Mouse (Mus musculus): ENCODE results near the gene Brsk2.
A peak's percentile ranks its signal among the peaks of the same experiment; 100 is the strongest.
"Not testable (repeated sequence)": the region's sequence is repeated elsewhere in the genome, so short reads cannot be mapped to it uniquely, and the experiment has no call there.

Gene Brsk2

DNA sequence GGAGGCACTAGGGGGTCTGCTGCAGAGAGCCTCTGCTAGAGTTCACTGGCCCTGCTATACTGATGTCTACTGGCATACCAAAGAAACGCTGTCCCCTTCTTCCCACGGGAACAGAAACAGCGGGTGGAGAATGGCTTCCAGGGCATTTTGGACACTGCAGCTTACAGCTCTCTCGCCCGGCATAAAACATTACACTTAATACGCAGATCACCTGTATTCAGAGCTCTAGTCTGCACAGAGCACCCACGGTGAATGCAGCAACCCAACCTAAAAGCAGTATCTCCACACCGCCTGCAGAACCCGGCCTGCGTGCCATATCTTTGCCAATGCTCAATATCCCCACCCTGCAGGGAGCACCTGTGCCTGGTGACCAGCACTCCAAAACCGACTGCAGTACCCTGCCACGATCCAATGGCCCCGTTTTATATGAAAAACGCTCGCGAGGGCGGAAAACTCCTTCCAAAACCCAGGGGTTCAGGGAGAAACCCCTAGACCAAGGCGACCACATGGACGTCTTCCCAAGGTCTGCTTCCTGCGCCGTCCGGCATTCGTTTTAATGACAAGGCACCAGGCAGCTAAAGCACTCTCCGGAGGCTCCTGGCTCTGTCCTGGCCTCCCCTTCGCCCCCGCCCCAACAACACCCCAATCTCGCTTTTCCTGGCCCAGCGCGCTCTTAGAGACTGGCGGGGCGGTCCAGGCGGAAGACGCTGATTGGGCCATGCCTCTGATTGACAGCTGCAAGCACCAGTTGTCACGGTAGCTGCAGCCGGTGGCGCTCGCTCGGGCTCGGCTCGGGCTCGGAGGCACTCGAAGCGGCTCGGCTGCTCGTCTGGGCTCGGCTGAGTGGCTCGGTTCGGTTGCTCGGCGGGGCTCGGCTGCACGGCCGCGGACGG, at the start of gene Brsk2:
Brsk2 (plus strand) TSS at position 846 of the 893 bp plus-strand sequence.
- DNase-seq (ENCODE audit: low read depth, low spot score), result peak; percentile 92

DNA sequence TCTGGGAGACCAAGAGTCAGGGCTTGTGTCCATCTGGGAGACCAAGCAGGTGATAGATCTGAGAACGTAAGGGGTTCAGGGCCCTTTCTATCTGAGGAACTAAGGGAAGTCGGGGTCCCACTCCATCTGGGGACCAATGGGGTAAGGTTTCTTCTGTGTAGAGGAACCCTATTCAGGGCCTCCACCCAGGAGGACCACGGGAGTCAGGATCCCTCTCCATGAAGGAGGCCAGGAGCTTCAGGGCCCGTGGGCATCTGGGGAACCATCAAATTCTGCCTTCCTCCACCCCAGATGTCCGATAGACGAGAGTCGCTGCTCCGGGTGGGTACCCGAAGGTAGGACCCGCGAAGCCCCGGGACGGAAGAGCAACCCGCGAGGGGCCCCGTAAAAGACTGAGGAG, 47.7 kb upstream of the Brsk2 start:
- DNase-seq (ENCODE audit: low read depth, low spot score), result no peak

DNA sequence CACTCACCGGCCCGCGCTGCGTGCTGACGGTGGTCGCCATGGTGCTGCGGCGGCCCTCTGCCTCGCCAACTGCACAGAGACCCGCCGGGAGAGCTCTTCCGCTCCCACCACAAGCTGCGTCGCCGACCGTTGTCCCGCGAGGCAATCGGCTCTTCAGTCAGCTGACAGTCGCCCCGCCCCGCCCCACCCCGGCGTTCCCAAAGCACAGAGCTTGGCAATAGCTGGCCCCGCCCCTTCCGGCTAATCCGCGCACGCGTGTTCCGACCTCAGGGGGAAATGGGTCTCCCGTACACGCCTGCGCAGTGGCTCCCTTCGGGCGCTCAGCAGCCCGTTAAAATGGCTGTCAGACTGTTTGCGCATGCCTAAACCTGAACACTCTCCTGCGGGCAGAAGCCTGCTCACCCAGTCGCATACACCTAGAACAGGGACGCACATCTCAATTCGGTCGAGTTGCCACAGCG, 47.3 kb upstream of the Brsk2 start:
- peak; percentile 97 for DNase-seq (ENCODE audit: low read depth, low spot score)

DNA sequence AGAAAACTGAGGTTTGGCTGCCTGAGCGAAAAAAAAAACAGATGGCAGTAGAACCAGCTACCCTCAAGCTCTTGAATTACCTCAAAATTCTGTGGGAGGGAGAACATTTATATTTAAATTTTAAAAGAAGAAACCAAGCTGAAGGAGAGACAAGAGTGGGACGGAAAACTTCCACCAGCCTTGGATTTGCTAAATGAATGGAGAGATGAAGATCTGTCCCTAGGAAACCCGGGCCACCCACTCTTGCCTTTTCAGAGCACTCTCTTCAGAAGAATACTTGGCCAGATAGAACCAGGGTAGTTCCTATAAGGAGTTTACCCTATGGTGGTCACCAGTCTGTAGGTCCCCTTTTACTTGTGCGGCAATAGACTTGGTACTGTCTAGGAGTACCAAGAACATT, 46.8 kb upstream of the Brsk2 start:
- DNase-seq (ENCODE audit: low read depth, low spot score), result peak; percentile 84

DNA sequence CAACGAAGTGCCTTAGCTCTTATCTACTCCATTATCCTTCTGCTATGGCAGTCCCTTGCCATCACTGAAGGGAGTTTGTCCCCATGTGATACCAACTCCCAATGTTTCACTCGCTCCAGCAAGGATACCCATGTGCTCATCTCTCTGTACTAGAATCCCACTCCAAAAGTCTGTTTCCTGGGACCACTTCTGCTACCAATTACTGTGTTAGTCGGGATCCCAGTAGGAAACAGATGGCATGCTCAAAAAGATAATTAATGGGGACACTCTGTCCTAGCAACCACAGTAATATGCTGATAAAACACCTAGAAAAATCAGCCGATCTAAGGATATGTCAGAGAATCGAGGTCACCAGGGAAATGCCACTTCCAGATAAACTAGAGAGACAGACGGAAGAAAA, 41.0 kb upstream of the Brsk2 start:
- no peak for DNase-seq (ENCODE audit: low read depth, low spot score)

DNA sequence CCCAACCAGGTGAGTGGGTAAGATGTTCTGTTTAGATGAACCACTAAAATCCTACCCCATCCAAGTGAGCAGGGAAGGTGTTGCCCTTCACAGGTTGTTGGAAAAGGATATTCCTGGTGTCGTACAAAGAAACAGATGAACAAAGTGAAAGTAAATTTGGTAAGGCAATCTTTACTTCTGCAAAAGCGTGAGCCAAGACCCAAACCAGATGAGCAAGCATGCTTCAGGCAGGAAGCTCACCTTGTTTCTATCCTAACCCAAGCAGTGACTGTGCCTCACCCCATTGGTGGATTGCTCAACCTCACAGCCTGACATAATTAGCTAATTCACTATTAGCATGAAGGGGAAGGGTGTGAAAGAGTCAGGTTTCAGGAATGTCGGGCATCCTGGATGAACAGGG, 38.2 kb upstream of the Brsk2 start:
- no peak for DNase-seq (ENCODE audit: low read depth, low spot score)

DNA sequence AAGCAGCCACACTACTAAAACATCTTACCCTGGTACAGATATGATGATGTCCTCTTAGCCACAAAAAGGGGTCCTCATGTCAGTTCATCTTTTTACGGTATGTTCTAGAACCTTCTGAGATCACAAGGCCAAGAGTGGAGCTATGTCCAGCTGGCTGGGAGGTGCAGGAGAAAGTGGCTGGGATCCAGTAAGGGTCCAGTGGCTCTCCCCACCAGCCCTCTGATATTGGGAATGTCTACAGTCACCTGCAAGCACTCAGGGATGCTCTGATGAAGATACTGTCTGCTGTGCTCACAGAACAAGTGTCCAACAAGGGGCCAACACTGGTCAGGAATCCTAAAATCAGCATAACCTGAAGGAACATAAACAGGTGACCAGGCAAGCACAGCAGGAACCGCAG, 31.1 kb upstream of the Brsk2 start, which contains the start of gene Tollip:
Tollip (minus strand) TSS at position 101 of the 400 bp plus-strand sequence.
- DNase-seq (ENCODE audit: low read depth, low spot score), result no peak

DNA sequence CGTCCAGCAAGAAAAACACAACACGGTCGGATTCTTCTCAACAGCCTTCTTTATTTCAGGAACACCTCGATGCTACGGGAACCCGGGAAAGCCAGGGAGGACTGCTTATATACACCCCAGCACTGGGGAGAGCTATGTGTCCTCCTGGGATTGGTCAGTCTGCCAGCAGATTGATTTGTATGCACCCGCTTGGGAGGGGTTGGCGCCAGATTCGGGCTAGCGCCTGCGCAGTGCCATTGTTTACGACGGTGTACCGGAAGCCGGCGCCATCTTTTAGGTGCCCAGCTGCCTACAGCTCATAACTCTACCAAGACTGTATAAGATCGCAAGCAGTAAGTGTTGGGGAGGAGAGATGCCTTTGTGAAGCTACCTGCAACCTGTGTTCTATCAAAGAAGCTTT, 25.4 kb upstream of the Brsk2 start:
- DNase-seq (ENCODE audit: low read depth, low spot score), result not testable (repeated sequence)

DNA sequence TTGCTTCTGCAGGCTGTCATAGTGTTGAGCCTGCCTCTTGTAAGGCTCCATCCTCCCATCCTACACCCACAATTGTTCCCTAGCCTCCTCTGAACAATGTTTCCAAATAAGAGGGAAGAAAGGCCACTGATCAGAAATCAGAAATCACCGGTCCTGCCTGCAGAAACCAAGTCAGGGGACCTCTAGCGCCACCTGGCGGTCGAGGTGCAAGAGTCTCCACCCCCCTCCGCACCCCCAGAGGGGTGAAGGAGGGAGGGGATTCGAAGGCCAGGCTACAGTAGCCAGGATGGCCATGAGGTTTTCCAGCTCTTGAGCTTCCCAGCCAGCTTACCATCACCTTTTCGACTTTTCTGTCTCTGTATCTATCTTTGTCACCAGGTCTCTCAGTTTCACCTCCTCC, 24.6 kb upstream of the Brsk2 start:
- peak; percentile 27 for DNase-seq (ENCODE audit: low read depth, low spot score)

DNA sequence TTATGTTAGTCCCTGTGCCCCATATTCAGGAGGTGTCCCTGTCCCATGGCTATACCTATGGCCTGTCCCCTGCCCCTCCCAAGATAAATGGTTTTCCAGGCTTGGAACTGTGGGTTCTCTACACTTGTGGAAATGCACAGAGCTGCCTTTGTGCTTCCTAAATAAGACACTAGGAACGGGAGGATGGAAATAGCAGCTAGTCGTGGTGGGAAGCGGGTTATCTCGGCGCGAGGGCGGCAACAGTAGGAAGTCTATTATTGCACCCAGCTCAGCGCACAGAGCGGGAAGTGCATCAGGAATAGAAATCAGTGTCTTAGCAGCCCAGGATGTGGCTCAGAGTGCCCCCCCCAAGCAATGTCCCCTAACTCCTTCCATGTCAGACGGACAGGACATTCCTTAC, 20.9 kb upstream of the Brsk2 start:
- DNase-seq (ENCODE audit: low read depth, low spot score), result peak; percentile 84

DNA sequence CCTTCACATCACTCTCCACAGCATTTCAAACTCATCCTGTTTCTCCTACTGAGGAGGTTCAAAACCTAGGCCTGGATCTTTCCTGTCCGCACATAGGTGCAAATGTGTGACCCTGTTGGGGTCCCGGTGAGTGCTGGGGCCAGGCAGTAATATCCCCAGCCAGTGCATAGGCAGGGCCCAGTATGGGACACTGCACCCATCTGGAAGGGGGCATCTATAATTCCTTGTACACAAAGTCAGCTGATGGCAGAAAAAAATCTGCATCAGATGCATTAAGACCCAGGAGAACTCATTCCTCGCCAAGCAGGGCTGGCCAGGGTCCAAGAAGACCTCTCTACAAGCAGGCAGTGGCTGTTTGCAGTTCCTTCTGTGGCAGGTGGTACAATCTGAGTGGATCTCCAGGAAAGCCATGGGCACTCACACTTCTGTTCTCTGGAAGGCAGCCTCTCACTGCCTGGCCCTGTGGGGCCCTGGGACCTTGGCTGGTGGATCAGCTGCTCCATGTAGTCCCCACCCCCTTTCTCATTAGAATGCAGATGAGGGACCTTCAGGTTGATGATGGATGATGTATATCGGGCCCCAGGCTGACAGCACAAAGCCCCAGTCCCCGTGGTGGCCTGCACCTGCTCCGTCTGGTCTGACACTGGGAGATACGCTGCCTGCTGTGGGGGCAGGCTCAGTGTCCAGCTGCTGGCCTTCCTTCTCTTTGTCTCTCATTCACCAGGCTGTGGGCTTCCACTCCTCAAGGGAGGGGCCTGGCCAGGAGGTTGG, 15.2 kb upstream of the Brsk2 start:
- DNase-seq (ENCODE audit: low read depth, low spot score), result no peak

DNA sequence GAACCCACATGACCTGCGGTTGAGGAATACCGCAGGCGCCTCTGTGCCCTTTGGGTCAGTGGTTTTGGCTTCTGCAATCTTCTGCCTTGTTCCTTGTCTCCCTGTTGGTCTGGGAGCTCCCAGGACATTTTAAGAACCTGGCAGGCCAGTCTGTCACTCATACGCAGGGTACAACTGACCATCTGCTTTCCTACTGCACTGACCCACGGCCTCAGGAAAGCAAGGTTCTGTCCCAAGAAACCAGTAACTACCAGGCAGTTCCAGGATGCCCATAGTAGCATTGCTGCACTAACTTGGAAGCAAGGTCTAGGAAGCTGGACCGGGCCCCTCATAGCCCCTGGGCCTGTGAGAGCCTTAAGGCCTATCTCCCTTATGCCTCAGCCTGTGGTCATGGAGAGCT, 14.6 kb upstream of the Brsk2 start:
- no peak for DNase-seq (ENCODE audit: low read depth, low spot score)

DNA sequence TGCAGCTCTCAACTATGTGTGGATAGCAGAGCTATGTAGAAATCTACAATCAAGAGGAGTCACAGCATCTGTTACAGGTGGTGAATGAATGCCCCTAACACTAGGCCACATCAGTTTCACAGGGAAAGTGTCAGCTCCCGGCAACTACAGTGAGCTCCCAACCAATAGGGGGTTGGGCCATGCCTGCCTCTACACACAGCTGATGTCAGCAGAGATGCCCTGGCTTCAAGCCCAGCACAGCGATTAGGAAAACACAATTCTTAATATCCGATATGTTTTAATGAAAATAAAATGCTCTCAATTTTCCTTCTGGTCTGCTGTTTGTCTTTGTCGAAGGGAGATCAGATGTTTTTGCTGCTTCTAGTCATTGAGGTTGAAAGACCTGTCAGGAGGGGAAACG, 6.1 kb upstream of the Brsk2 start:
- DNase-seq (ENCODE audit: low read depth, low spot score), result no peak

DNA sequence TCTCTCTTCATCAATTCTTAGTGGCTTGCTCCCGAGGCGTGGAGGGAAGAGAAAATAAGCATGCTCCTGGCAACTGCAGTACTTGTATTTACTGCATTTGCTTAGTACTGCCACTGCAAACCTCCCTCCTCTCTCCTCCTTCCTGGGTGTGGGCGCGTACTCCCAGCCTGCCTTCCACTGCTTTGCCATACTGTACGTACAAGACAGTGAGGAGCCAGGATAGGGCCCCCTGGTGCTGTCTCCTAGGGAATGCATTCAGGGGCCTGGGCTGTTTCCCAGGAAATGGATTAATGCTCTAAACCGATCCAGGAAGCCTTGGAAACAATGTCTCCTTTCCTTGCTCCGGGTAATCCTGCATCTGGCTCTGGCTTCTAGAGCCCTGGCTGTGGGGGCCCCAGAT, 3.6 kb upstream of the Brsk2 start:
- DNase-seq (ENCODE audit: low read depth, low spot score), result no peak

DNA sequence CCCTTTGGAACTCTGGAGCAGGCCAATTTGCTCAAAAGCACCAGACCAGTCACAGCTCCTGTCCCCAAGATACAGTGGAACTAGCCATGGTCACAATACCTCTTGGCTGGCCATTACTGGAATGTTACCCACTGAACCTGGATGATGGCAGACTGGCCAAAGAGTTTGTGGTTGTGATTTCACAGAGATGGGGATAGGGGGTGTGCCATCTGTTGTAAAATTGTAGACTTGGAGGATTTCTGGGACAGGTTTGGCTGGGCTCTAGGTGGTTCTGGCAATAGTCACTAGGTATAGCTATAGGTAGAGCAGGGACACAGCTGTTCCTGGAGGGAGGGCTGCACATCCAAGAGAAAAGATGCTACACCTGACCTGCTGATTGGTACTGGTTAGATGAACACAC, 2.0 kb upstream of the Brsk2 start:
- DNase-seq (ENCODE audit: low read depth, low spot score), result no peak

DNA sequence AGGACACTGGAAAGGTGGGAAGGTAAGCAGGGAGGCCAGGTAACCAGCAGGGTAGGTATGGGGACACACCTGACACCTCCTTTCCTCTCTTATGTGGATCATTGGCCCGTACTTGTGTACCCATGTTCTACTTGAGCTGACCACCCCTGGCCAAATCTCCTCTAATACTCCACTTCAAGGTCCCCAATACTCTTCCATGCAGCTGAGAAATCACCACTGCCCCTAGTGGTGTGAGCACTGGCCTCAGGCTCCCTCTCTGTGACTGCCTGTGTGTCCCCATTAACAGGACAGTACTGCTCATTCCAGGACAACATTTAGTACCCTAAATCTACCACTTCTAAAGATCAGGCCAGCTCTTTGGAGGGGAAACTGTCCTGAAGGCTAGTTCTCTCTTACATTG, 1.5 kb upstream of the Brsk2 start:
- no peak for DNase-seq (ENCODE audit: low read depth, low spot score)

DNA sequence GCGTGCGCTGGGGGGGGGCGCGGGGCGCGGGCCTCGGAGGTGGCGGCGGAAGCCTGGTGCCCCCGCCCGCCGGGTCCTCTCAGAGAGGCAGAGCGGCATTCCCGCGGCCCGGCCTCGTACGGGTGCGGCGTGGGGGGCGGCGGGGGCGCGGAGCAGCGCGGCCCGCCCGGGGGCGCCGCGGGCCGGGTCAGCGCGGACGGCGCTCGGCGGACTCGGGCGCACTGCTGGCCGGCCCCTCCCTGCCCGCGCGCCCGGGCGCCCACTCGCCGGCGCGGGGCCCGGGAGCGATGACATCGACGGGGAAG, 200 bp downstream of the Brsk2 start:
- DNase-seq (ENCODE audit: low read depth, low spot score), result no peak

DNA sequence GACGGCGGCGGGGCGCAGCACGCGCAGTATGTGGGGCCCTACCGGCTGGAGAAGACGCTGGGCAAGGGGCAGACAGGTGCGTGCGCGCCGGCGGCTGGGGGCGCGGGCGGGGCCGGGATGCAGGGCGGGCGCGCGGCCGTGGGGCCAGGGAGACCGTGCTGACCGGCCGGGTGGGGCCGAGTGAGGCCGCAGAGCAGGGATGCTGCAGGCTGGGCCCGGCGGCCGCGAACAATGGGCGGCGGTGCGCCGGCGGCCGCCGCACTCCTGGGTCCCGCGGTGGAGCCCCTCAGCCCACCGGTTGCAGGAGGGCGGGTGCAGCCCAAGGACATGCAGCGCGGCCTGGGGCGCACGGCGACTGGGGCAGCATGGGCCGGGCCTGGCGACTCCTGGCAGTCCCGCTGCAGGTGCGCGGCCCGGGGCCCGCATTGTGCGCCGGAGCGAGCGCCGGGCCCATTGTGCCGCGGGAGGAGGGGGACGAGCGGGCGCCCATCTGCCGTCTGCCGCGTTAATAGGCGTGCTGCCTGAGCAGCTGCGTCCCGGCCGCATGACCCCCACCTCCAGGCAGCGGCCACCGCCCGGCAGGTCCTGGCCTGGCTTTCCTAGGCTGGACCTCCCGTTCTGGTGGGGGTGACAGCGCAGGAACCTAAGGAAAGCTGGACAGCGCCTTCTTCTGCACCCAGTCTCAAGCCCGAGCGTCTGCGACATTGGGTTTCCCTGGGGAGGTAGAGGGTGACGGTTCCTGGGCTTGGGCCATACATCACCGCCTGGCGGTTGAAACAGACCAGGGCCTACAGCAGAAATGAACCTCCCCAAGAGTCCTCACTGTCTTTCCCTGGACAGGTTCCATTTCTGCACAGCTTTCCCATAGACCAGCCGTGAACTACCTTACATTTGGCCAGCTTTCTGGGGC, 808 bp downstream of the Brsk2 start:
- no peak for DNase-seq (ENCODE audit: low read depth, low spot score)

DNA sequence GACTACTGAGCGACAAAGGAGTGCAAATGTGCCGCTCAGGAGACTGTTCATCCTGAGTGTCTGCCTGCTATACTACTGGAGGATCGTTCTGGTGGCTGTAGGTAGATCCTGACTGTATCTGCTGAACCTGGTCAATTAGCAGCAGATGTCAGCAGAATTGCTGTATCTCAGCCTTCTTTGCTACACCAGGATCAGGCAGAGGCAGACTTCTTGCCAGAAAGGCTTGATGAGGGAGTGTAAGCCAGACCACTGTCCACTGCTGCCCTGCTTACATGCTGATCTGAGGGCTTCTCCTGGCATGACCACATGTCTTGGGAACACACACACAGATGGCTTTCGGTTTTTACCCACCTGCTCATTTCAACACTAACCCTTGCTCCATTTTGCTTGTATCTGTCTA, 2.3 kb downstream of the Brsk2 start:
- no peak for DNase-seq (ENCODE audit: low read depth, low spot score)

DNA sequence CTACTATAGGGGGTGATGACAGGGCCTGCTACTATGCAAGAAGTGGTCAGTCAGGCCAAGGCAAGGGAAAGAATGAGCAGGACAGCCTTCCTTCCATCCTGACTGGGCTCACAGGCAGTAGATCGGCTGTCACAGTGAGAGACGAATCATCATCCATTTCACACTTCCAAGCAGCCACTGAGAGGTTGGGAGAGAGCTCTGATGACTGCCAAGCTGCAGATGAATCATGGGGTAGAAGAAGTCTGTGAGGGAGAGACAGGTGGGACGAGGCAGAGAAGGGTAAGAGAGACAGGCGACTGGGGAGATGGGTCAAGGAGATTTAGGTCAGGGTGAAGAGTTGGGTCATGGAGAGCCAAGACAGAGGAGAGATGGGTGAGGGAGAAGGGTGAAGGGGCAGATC, 3.4 kb downstream of the Brsk2 start:
- DNase-seq (ENCODE audit: low read depth, low spot score), result no peak

DNA sequence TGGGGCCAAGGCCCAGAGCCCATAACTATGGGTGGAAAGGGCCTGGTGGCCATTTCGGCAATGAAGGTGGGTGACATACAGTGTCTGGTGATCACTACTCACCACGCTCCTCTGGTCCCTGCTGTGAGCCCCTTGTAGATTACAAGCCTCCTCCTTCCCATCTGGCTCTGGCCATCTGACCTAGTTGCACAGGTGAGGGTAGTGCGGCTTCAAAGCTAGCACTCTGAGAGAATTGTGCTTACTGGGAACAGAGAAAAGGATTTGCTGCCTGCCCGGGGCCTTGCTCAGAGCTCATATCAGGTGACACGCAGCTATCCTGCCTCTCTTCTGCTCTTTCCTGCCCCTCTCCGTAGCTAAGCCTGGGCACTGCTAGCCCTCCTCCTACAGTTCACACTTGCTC, 4.1 kb downstream of the Brsk2 start:
- DNase-seq (ENCODE audit: low read depth, low spot score), result no peak

Data from telencephalon, adult 2 months (tissue).